Mouse (Mus musculus): Measurements from ENCODE around the gene Scn7a. TPM values are rescaled to one million over a fixed set of nuclear protein-coding genes. Genes with fewer than 3 reads are reported as not detected.

The Scn7a gene
- not detected for total RNA-seq (2023)

DNA sequence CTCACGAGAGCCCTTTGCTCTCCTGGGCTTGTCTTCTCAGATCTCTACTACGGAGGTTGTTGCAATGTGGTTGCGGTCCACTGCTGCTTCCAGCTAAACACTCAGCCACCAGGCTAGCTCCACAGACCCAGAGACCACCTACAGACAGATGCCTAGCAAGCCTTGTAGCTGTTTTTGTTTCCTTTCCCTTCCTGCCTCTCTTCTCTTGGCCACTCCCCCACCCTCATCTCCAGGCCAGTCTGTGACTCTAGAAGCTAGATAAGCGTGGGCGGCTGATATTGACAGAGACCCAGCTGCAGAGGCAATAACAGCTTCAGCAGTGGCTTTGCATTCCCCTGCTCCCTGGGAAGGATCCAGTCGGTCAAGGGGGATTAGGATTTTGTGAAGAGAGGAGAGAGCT lies at the start of gene Scn7a:
Gene Scn7a (minus strand): TSS at position 150 of the 400 bp plus-strand sequence.

DNA sequence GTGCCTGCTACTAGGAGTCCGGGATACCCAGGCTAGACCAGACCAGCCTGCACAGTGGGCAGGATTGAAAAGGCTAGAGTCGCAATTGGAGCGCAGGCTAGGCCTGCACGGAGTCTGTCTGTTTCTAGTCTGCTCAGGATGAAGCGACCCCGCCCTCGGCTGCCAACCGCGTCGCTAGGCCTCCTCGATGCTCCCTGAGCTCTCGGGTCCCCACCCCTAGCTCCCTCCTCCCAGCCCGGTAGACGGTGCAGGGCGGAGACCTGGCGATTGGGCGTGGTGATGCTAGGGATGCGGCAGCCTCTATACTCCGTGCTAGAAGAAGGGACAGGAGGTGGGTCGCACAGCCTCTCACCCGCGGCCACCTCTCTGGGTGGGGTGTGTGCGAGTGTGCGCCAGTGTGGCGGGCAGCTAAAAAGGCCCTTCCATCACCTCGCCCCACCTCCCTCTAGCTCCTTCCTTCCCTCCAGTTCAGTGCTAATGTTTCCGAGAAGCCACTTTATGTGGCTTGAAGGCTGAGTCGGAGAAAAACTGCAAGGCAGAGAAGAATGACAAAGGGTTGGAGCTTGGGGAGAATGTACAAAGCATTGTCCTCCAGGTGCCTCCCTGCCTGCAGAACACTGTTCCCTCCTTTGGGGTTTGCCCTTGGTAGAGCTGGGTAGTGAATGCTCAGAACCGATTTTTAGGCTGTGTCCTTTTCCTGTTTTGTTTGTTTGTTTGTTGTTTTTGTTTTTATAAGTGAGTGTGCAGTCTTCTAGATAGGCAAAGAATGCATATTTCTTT lies 149.9 kb downstream of the Scn7a start, which contains the start of gene Scn9a:
Gene Scn9a (minus strand): TSS at position 383 of the 780 bp plus-strand sequence.

Other genes starting within 250 kb of the Scn7a start
- gene Scn9a, start 150.0 kb downstream of the Scn7a start, total RNA-seq (2023), result not detected

Data from B cell, adult 67 days (primary cell).